Mouse (Mus musculus) monocyte, adult 2 months (primary cell): ENCODE results near the gene Cdipt.
A peak's percentile ranks its signal among the peaks of the same experiment; 100 is the strongest.

ENCODE experiments used
- DNase-seq, 2 experiments: peaks; one replicate each; pipeline ENCODE4 v3.0.0; 2022; ENCODE audit warnings: low spot score in 2 of 2, low read depth in 1 of 2

Cdipt gene

DNA sequence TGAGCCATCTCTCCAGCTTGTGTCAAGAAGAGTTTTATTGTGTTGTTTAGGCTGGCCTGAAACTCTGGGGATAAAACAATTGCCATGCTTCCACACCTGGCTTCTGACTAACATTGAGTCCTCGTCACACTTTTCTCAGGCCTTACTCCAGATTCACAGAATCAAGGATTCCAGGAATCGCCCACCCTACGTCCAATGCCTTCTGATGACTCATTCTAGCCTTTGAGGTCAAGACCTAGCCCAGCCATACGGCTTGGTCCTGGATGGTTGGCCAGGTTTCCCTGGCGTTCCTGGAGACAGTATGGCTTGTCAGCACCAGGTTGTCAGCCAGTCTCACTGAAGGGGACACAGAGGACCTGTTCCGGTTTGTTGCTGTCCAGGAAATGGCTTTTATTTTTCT, 36.7 kb downstream of the Cdipt start:
- no peak for DNase-seq

DNA sequence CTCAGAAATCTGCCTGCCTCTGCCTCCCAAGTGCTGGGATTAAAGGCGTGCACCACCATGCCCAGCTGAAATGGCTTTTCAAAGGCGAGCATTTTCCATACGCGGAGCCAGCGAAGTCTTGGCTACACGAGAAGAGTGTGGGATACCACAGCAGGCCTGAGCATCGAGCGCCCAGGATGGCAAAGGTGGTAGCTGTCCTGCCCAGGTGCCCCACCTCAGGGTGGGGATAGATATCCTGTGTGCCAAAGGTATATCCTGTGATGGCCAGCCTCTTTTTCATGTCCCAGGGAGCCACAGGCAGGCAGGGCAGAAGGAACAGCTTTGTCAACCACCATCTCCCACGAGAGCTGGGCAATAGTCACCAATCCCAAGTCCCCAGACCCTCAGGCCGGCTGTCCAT, 37.1 kb downstream of the Cdipt start:
- DNase-seq, result no peak

DNA sequence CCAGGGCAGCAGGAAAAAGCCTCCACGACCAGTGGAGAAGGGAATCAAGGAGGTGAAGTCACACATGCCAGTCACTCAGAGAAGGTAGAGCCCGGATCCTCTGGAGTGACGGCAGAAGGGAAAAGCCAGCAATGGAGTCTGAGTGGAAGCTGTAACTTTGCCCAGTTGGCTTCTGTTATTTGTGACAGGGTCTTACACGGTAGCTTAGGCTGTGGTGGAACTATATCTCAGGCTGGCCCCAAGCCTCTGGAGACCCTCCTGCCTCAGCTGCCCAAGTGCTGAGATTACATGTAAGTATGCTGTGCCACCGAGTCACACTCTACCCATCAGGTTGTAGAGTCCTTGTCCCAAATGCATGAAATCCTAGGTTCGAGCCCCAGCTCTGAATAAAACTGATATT, 37.7 kb downstream of the Cdipt start:
- no peak for DNase-seq

DNA sequence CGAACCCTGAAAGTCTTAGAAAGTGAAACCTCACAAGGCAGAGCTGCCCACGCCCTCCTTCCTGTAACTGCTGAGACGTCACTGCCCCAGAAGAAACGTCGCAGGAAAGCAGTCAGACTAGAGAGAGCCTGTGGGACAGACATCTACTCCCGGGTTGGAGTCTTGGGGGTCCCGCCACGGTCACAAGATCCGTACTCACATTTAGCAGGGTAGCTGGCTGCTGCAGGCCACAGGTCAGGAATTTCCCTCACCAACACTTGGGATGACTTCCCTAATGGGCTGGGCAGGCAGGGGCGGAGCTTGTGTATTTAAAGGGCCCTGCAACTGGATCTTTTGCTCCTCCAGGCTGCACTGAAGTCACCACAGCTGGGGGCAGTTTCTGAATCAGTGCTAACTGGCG, 38.6 kb downstream of the Cdipt start, which contains the start of gene Mvp:
TSS of gene Mvp (minus strand) at position 302 of the 400 bp plus-strand sequence.
- peak in 1 of 2 experiments; percentile 68 for DNase-seq

DNA sequence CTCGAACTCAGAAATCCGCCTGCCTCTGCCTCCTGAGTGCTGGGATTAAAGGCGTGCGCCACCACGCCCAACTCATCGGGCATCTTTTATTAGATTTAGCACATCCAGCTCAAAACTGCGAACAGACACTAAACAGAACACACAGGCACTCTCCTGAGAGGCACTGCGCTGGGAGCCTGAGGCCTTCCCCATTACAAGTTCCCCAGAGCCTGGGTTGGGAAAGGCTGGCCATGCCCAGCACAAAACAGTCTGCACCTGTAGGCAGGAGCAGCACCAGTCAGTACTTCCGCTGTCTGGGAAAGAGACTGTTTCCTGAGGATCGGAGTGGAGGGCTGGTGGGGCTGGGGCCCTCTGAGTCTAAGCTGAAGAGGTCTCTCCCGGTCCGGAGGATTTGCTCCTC, 39.3 kb downstream of the Cdipt start:
- no peak for DNase-seq

DNA sequence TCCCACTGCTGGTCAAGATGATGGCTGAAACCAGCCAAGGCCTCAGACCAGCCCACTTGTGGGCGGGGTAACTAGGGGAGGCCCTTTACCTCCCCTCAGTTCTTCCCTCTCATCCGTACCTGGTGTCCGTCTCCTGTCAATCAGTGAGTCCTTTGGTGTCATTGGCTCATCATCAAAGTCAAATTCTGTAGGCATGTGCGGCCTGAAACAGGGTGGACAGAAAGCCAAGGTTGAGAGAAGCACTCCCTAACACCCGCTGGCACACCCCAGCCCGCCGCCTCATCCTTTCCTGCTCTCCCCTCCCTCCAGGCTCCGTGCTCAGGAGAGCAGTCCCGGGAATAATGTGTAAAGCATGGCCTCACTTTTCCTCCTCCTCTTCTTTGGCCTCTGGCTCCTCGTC, 40.4 kb downstream of the Cdipt start:
- no peak for DNase-seq

DNA sequence TGATC, 40.6 kb downstream of the Cdipt start, which contains the start of gene Pagr1b:
TSS of gene Pagr1b (minus strand) at position 4 of the 5 bp plus-strand sequence.
- DNase-seq, result no peak

DNA sequence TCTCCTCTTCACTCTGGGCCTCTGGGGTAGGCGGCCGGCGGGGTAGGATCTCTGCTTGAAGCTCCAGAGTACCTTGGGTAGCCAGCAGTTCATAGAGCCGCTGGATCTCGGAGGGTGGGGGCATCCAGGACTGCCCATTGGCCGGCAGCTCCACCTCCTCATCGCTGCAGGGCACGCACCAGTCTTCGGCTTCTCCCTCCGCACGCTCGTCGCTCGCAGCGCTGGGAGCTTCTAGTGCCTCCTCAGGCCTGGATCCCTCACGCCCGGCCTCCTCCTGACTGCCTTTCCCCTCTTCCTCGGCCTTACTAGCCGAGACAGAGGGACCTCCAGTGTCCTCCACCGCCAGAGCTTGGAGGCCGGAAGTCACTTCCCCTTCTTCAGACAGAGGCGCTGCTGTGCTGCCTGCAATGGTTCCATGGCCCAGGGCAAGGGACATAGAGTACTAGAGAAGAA, 40.8 kb downstream of the Cdipt start:
- peak in 1 of 2 experiments; percentile 28 for DNase-seq

DNA sequence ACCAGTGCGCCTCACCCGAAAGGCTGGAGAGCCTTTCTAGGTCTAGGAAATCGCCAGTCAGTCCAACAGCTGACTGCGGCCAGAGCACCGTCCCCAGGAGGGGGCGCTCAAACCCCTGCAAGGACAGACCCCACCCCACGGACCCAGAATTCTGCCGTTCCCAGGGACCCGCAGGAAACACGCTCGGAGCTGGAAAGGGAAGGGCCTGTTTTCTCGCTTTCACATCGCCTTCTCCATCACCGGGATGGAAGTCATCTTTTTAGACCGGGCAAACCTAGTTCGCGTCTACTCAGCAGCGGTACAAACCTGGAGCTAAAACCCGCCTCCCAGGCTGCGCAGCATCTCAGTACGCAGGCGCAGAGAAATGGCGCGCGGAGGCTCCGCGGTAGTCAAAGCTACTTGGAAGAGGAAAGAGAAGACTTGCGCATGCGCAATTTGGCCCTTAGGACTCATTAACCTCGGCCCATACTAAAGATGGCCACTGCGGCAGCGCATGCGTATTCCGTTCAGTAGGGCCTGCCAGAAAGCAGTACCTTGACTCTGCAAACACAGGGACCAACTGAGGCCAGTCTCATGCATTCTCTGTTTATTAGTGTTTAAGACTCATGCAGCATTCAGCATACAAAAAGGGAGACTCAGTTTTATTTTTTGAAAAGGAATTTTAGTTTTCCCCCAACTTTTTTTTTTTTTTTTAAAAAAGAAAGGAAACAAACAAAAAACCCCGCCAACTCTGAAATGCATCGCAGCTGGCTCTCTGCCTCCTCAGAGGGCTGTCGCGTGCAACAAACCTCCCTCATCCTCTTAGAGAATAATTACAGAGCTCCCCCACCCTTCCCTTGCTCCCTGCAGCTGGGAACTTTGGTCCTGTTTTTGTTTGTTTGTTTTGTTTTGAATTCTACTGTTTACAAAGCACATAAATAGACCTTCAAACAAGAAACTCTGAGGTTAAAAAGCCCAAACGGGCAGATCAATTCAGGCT, 41.5 kb downstream of the Cdipt start, which contains the start of gene Pagr1a:
TSS of gene Pagr1a (minus strand) at position 382 of the 979 bp plus-strand sequence.
- DNase-seq, result peak; percentile 90 to 93

DNA sequence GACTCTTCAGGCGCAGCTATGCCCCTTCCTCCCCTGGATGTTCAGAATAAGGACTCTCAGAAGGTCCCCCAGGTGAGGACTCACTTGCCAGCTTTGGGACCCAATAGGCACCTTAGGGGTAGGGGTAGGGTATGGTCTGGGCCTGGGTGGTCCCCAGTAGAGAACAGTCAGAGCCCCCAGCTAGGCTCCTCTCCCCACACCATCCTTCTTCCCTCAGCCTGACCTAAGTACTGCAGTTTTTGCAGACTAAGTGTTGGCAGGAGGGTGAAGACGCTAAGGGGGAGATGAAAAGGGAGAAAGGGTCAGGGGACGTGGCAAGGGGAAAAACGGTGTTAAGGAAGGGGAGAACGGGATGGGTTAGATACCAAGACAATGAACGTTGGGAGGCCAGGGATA, 42.2 kb downstream of the Cdipt start:
- DNase-seq, result no peak

DNA sequence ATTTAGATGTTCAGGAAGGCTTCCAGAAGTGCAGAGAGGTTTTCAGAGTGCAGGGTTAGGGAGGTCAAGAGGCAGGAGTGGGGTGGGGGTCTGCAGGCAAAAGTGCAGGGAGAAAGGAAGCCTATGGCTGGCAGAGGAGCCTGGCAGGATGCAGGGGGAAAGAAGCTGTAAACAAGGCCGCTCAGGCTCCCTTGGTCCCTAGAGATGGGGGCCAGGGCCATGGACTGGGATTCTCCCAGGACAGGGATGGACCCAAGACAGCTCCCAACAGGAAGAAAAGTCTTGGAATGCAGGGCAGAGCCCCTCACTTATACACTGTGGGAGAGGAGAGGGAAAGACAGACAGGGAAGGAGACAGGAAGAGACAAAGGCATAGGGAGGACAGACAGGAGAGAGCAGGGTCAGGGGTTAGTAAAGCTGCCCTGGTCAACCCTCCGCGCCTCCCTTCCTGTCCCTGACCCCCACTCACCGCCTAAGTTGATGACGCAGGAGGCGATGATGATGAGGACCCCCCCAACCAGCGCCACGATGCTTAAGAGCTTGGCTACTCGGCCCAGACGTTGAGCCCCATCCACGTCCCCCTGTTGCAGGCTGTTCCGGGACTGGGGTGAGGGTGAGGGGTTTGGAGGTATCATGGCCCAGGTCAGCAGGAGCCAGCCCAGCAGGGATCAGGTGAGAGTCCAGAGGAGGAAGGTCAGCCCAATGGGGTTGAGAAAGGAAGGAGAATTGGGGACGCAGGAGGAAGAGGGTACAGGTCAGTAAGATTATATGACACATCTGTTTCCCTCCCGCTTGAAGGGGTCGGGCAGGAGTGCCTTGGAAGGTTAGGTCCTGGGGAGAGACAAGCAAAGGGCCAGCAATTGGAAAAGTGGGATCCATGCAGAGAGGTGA, 42.9 kb downstream of the Cdipt start:
- no peak for DNase-seq

DNA sequence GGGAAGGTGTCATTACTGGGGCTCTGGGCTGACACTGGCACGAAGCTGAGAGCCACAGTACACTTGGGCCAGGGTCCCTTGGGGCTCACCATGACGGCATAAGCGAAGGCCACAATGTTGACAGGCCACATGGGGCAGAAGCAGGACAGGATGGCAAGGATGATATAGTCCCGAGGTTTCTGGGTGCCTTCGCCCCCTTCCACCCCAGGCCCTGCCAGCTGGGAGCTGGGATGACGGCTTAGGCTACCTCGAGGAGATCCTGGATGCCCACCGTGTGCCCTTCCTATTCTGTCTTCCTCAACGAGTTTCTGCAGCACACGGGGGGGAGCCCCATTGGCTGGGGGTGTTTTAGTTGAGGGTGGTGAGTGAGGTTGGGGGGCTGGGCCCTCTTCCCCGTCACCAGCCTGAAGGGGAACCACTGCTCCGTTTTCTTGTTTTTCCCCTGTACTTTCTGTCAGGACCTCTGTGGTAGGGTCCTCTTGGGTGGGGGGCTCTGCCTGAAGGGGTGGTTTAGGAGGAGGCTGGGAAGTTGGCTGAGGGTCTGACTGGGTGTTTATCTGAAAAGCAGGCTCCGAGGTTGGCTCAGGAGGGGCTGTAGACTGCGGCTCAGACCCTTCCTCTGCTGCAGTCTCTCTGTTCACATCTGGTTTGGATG, 43.7 kb downstream of the Cdipt start:
- no peak for DNase-seq

DNA sequence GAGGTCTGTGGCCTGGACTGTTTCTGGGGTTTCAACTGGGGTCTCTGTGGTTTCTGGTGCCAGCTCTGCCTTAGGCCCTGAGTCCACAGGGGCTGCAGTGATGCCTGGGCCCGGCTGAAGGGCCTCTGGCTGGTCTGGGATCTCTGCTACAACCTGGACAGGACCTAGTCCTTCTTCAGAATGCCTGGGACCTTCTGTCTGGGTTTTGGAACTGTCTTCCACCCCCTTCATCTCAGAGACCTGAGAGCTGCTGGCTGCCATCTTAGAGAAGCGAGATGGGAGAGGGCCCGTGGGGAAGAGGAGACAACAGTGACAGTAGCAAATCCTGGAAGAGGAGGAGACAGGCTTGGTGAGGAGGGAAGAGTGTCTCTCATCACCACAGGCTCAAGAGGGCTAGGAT, 44.3 kb downstream of the Cdipt start:
- no peak for DNase-seq

DNA sequence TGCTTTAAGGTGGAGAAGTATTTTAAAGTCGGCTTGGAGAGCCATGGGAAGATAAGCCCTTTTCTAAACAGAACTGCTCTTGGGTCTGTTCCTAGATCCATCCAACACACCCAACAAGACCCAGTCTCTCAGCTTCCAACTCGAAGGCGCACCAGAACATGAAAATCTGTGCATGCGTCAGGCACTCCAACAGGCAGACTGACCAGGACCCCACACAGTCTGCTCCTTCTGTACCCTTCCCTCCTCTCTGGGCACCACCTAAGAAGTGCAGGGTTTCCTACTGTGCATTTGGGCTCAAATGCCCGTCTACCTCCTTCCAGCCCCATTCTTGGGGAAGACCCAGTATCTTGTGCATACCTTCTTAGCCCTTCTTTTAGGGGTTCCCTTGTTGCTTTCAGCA, 44.8 kb downstream of the Cdipt start:
- DNase-seq, result no peak

DNA sequence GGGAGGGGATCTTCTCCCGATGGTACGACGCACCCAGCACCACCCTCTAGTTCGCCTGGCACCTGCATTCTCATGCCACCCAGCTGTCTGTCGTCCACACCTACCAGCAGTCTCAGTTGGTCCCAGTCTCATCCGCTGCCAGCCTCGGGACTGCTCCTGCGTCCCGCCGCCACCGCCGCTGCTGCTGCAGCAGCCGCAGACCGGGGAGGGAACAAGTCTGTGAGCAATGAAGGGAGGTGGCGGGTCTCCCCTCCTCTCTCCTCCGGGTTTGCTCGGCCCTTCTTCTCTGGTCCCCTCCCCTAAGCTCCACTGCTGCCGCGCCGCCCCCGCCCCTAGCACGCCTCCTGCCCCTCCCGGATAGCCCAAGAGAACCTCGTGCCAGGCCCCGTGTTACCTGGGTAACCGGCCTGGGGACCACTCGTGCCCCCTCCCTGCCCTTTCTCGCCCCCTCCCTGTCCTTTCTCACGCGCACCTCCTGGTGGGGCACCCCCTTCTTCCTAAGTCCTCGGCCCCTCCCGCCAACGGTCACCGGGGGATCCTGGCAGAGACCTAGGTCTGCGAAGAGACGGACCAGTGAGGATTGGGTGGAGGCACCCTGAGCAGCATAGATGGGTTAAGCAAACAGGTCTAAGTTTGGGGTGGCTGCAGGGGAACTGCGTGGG, 45.3 kb downstream of the Cdipt start, which contains the start of the genes Gm42742 and Prrt2:
TSS of gene Gm42742 (minus strand) at position 197 of the 662 bp plus-strand sequence.
TSS of gene Prrt2 (minus strand) at position 311 of the 662 bp plus-strand sequence.
- no peak for DNase-seq

DNA sequence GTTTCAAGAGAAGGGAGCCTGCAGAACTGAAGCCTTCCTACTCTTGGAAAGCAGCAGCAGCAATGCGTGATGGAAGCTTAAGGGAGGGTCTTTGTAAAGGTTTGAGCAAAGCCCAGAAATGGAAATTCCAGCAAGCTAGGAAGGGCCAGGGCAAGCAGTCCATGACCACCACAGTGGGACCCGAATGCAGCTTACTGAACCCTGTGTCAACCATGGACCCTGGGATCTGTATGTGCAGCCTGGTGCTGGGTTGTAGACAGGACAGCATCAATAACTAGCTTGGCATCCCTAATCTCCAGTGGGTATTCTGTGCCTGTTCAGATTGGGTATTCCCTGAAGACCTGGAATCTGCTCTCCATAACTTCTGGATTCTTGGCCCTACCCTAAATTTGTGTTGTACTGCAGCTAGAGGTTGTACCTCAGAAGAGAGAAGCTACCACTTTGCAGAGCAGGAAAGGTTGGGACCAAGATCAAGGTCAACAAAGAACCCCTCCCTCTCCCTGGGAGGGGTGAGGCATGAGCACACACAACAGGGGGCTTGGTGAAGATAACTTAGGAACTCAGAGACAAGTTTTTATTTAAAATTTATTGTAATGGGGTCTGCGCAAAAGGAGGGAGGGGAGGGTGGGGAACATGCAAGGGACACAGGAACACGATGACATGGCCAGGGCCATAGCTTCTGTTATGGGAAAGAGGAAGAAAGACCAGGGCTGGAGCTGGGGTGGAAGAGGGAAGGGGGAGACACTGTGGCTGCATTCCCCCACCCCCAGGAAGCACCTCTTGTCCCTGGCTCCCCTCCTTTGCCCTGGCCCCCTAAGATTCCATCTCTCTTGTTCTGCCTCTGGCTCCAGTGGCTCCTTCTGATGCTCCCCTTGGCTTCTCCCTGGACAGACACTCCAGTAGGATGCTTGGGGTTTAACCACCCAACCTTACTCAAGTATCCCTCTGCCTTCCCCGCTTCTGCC, 46.1 kb downstream of the Cdipt start:
- no peak for DNase-seq

DNA sequence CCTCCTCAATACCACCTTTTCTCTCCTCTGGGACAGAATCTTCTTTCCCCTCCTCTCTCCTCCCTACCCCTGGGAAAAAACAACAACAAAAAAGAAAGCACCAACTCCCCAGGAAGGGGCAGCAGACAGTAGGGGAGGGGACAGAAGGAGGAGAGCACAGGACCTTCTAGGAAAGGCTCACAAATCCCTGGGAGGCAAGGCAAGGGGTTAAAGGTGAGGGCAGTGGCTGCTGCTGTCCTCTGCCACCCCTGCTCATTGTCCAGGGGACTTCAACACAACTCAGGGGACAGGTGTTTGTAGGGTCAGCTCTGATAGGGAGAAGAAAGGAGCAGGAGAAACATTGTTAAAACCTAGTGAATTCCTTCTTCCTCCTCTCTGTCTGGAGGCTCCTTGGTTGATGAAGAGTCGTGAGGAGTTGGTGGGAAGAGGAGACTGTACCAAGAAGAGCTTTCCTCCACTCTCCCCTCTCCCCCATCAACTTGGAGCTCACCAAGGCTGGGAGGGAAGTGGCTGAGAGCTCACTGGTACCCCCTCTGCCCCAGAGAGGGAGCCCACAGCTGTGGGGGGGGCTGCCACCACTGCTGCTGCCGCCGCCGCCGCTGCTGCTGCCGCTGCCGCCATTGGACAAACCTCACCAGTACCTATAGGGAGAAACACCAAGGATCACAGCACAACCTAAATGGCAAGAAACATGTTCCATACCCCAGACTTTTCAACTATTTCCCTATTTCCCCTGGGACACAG, 47.0 kb downstream of the Cdipt start:
- DNase-seq, result no peak

DNA sequence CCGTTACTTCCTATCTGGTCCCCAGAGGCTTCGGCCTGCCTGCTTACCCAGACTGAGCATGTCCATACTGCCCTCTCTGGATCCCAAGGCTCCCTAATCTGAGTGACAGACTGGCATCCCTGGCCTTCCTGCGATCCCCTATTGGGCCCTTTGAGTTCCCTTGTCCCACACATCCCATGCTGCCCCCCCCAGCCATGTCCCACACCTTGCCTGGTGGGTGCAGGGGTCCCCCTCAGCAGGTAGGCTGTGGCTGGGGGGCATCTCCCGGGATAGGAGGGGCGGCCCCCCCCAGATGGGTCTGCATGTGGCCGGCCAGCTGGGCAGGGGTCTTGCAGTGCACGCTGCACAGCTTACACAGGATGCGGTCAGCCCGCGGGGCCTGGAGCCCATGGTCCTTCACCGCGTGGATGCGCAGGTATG, 47.6 kb downstream of the Cdipt start:
- DNase-seq, result no peak
